Comparison of ENCODE assay signal across 23 mouse cellular contexts in genomic region chr1:161496866-161497645, GRCm38 (mm10). TPM values are rescaled to one million over a fixed set of nuclear protein-coding genes. Genes with fewer than 3 reads are reported as not detected.
A peak's percentile ranks its signal among the peaks of the same experiment; 100 is the strongest.
DNase-seq lines count a peak whose midpoint lies in the region; ATAC-seq and TF ChIP-seq lines count a peak whose summit lies in the region.
"Had no signal": no experiment of that assay in that cellular context is flagged by ENCODE, and none has a peak within 500 bp of the region (broad histone marks: within the 10 kb centered on the region; RNA-seq: fewer than 3 reads in every experiment).

No protein-coding gene starts in this region.

- no peak for TF ChIP-seq EP300 in heart, adult 2 months (IDR thresholded peaks at IDR 0.05; ENCODE audit: insufficient read depth, low read depth, low read length)

- ATAC-seq in common myeloid progenitor, adult 5-6 weeks (replicated peaks; ENCODE audit: low read depth, poor library complexity, severe bottlenecking) = peak; percentile 79

- TF ChIP-seq POLR2A in heart, adult 2 months (IDR thresholded peaks at IDR 0.05; ENCODE audit: insufficient read depth, low read depth, low read length) = no peak
- TF ChIP-seq POLR2A in myocyte (IDR thresholded peaks at IDR 0.05; ENCODE audit: insufficient read length, low read depth) = no peak

- H3K27ac ChIP-seq in heart, adult 2 months = peak overlapping the region; percentile 21; the same call in 1 of the 2 replicates
- H3K27ac ChIP-seq: embryonic facial prominence, embryonic 13.5 days; limb, embryonic 12.5 days; liver, embryonic 14.5 days; stomach, embryonic 15.5 days had no signal

- WGBS in heart, adult 2 months = 18% methylated on average over 7 of the region's 7 CpGs

- DNase-seq in heart, adult 2 months = no peak
- DNase-seq in heart, adult 8-10 months (ENCODE audit: low spot score) = no peak
- DNase-seq in right cerebral cortex, postnatal 10 days (ENCODE audit: low spot score in 2 of 2) = peak; percentile 65 to 69
- no peak for DNase-seq in right cerebral cortex, adult 2 months (ENCODE audit: low spot score in 2 of 2)
- DNase-seq in cerebellum, adult 9-10 months = no peak
- no peak for DNase-seq in urinary bladder, postnatal 14 days (ENCODE audit: low spot score)
- DNase-seq: cerebellum, adult 11-12 months; gastrocnemius, postnatal 14 days; heart, postnatal 4 days; kidney, adult 18-20 months had no signal

- H3K4me1 ChIP-seq in heart, adult 2 months (ENCODE audit: control insufficient read depth, insufficient read depth, low read length) = peaks cover 7% of the 10 kb centered on the region
- H3K4me1 ChIP-seq: limb, embryonic 12.5 days; stomach, embryonic 15.5 days had no signal

- H3K4me2 ChIP-seq in myocyte (ENCODE audit: low read depth) = peak overlapping the region; percentile 13
- H3K4me2 ChIP-seq: embryonic facial prominence, embryonic 13.5 days; heart, embryonic 11.5 days; limb, embryonic 12.5 days; stomach, embryonic 15.5 days had no signal

- no peaks in the 10 kb centered on the region for H3K27me3 ChIP-seq in heart, adult 2 months (ENCODE audit: control insufficient read depth, insufficient read depth, low read length)
- H3K27me3 ChIP-seq in myocyte (ENCODE audit: control insufficient read depth, insufficient read depth, insufficient read length) = no peaks in the 10 kb centered on the region
- H3K27me3 ChIP-seq: embryonic facial prominence, embryonic 13.5 days; limb, embryonic 12.5 days; stomach, embryonic 15.5 days had no signal

- no peaks in the 10 kb centered on the region for H3K79me2 ChIP-seq in heart, adult 2 months (replicated peaks; ENCODE audit: control insufficient read depth, insufficient read depth, low read length)
- H3K79me2 ChIP-seq in myocyte (ENCODE audit: control insufficient read depth, insufficient read depth) = no peaks in the 10 kb centered on the region

- intact Hi-C loops in heart, adult 2 months (cut with DNase I) = loop anchor here (1.0 kb wide), 1 partner anchor 9 kb away; no protein-coding TSS in a partner anchor

- TF ChIP-seq CTCF in heart, adult 2 months (IDR thresholded peaks at IDR 0.05) = no peak

- no peak overlapping the region for H3K4me3 ChIP-seq in heart, adult 2 months
- no peak overlapping the region for H3K4me3 ChIP-seq in myocyte
- H3K4me3 ChIP-seq: embryonic facial prominence, embryonic 13.5 days; limb, embryonic 12.5 days; stomach, embryonic 15.5 days had no signal

- no peak overlapping the region for H3K9ac ChIP-seq in heart, adult 2 months (ENCODE audit: low read depth, low read length)
- H3K9ac ChIP-seq: embryonic facial prominence, embryonic 13.5 days; limb, embryonic 12.5 days; liver, embryonic 14.5 days; stomach, embryonic 15.5 days had no signal

- peaks cover 5% of the 10 kb centered on the region for H3K36me3 ChIP-seq in heart, adult 2 months (ENCODE audit: control insufficient read depth, insufficient read depth, low read length)
- no peaks in the 10 kb centered on the region for H3K36me3 ChIP-seq in myocyte (ENCODE audit: control insufficient read depth, insufficient read depth)
- H3K36me3 ChIP-seq: embryonic facial prominence, embryonic 13.5 days; limb, embryonic 12.5 days; stomach, embryonic 15.5 days had no signal

- H3ac ChIP-seq in myocyte (ENCODE audit: control insufficient read depth, insufficient read length) = no peak overlapping the region

TF ChIP-seq in myocyte, 11 proteins besides CTCF, POLR2A, EP300 and RAD21:
- TF ChIP-seq MYOG (IDR thresholded peaks at IDR 0.05; ENCODE audit: control insufficient read depth in 1 of 3, insufficient read depth in 1 of 3, insufficient read length in 2 of 3, low read depth in 2 of 3) (no peak), TCF12 (IDR thresholded peaks at IDR 0.05; ENCODE audit: insufficient read depth, poor library complexity, severe bottlenecking) (no peak), USF1 (IDR thresholded peaks at IDR 0.05; ENCODE audit: low read depth) (no peak), E2F4 (IDR thresholded peaks at IDR 0.05; ENCODE audit: insufficient read depth) (no peak), REST (IDR thresholded peaks at IDR 0.05; ENCODE audit: insufficient read depth, insufficient read length) (no peak), SRF (IDR thresholded peaks at IDR 0.05; ENCODE audit: control insufficient read depth, insufficient read length, low read depth) (no peak), CEBPB (IDR thresholded peaks at IDR 0.05; ENCODE audit: insufficient read depth, poor library complexity, severe bottlenecking) (no peak), TCF3 (IDR thresholded peaks at IDR 0.05; ENCODE audit: insufficient read length, low read depth) (no peak), MAX (IDR thresholded peaks at IDR 0.05; ENCODE audit: low read depth) (no peak), MYOD1 (IDR thresholded peaks at IDR 0.05; ENCODE audit: control insufficient read depth in 1 of 3, insufficient read length in 2 of 3, low read depth in 2 of 3) (no peak)

RNA-seq across cellular contexts. Expression of gene Tnfsf18, which starts 2.6 kb away (rescaled TPM):
- total RNA-seq in heart, adult 2 months (2021) = under 1 TPM; 0.10 to 0.18 TPM
- not detected in 2 replicates for polyA plus RNA-seq in heart, adult 2 months (2012; rRNA removed)
- under 1 TPM in 2 of 4 experiments, not detected in 2; 0.16 to 0.22 TPM for total RNA-seq in heart, adult 8-10 months (2022)
- total RNA-seq in common myeloid progenitor, adult 5-6 weeks (2017) = not detected in 2 replicates
- polyA plus RNA-seq in myocyte (2012; fragmentation: generic; extraction: Trizol) = 0.02 TPM
- total RNA-seq: heart, postnatal 4 days; layer of hippocampus, adult 8-10 months; left cerebral cortex, adult 8-10 months had no signal
- polyA plus RNA-seq: cortical plate, adult 2 months; embryonic facial prominence, embryonic 13.5 days; forebrain, embryonic 11.5 days; limb, embryonic 12.5 days; liver, embryonic 14.5 days; midbrain, embryonic 14.5 days; small intestine, adult 2 months had no signal

Comparison
In these comparisons a context has a peak if more than half of its experiments do, and no peak if none do; other contexts are left out.
1. DNase-seq: peak in right cerebral cortex, postnatal 10 days (2 of 2); none in heart, adult 2 months (0 of 2), heart, adult 8-10 months (single experiment), right cerebral cortex, adult 2 months (0 of 2), cerebellum, adult 9-10 months (single experiment) and urinary bladder, postnatal 14 days (single experiment).